32 mouse cellular contexts compared by ENCODE assay signal in the genomic region with DNA sequence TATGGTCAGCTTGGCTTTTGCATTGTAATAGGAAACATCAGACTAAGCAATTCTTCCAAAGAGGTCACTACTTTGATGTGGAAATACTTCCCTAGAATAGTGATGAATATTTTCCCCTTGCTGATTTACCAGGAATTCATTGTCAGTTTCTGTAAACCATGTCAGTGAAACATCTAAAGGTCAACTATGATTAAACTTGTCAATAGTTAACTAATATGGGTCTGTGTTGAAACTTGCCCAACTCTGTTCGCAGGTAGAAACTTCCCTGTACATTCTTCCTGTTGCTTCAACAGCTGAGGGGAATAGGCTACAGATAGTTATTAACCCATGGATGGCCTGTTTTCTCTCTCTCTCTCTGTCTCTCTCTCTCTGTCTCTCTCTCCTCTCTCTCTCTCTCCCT.
DNase-seq lines count a peak whose midpoint lies in the region; ATAC-seq and TF ChIP-seq lines count a peak whose summit lies in the region.
"Had no signal": no experiment of that assay in that cellular context is flagged by ENCODE, and none has a peak within 500 bp of the region (broad histone marks: within the 10 kb centered on the region; RNA-seq: fewer than 3 reads in every experiment).

No protein-coding gene starts in this region.

- no peak overlapping the region for H3K9ac ChIP-seq in kidney, postnatal 0 days (ENCODE audit: low read depth, low read length)
- no peak overlapping the region for H3K9ac ChIP-seq in stomach, embryonic 16.5 days (ENCODE audit: low read length)
- H3K9ac ChIP-seq in stomach, postnatal 0 days (ENCODE audit: low read length): no peak overlapping the region
- H3K9ac ChIP-seq in liver, embryonic 16.5 days (ENCODE audit: low read depth, low read length): no peak overlapping the region
- H3K9ac ChIP-seq: embryonic facial prominence, embryonic 12.5 days; forebrain, embryonic 15.5 days; heart, embryonic 12.5 days; hindbrain, embryonic 14.5 days; limb, embryonic 12.5 days; midbrain, embryonic 13.5 days; stomach, embryonic 15.5 days had no signal

- H3K36me3 ChIP-seq in kidney, postnatal 0 days (ENCODE audit: insufficient read depth, low read length): no peaks in the 10 kb centered on the region
- no peaks in the 10 kb centered on the region for H3K36me3 ChIP-seq in stomach, embryonic 16.5 days (ENCODE audit: control insufficient read depth, insufficient read depth, low read length)
- H3K36me3 ChIP-seq in stomach, postnatal 0 days (ENCODE audit: control insufficient read depth, insufficient read depth, low read length): no peaks in the 10 kb centered on the region
- no peaks in the 10 kb centered on the region for H3K36me3 ChIP-seq in liver, embryonic 16.5 days (ENCODE audit: control insufficient read depth, insufficient read depth)
- H3K36me3 ChIP-seq: embryonic facial prominence, embryonic 12.5 days; forebrain, embryonic 10.5 days; forebrain, embryonic 15.5 days; heart, embryonic 12.5 days; limb, embryonic 12.5 days; midbrain, embryonic 13.5 days; stomach, embryonic 15.5 days had no signal

- no peak overlapping the region for H3K27ac ChIP-seq in kidney, postnatal 0 days
- no peak overlapping the region for H3K27ac ChIP-seq in stomach, embryonic 16.5 days (ENCODE audit: low read length)
- no peak overlapping the region for H3K27ac ChIP-seq in stomach, postnatal 0 days (replicated peaks)
- no peak overlapping the region for H3K27ac ChIP-seq in liver, embryonic 16.5 days (ENCODE audit: low read length)
- H3K27ac ChIP-seq: embryonic facial prominence, embryonic 12.5 days; forebrain, embryonic 10.5 days; forebrain, embryonic 15.5 days; gastrocnemius, adult 2 months; heart, adult 2 months; hindbrain, embryonic 14.5 days; left cerebral cortex, adult 2 months; limb, embryonic 12.5 days; midbrain, embryonic 13.5 days; stomach, embryonic 15.5 days had no signal

- H3K4me2 ChIP-seq in kidney, postnatal 0 days (ENCODE audit: low read length): no peak overlapping the region
- no peak overlapping the region for H3K4me2 ChIP-seq in stomach, embryonic 16.5 days (ENCODE audit: low read depth, low read length)
- H3K4me2 ChIP-seq in stomach, postnatal 0 days (replicated peaks; ENCODE audit: low read depth): no peak overlapping the region
- H3K4me2 ChIP-seq in liver, embryonic 16.5 days (ENCODE audit: low read depth, low read length): no peak overlapping the region
- H3K4me2 ChIP-seq: embryonic facial prominence, embryonic 12.5 days; forebrain, embryonic 15.5 days; heart, embryonic 12.5 days; hindbrain, embryonic 14.5 days; limb, embryonic 12.5 days; midbrain, embryonic 13.5 days; stomach, embryonic 15.5 days had no signal

- H3K9me3 ChIP-seq in kidney, postnatal 0 days (replicated peaks; ENCODE audit: low read length): no peaks in the 10 kb centered on the region
- no peaks in the 10 kb centered on the region for H3K9me3 ChIP-seq in stomach, embryonic 16.5 days (replicated peaks; ENCODE audit: control insufficient read depth, low read length)
- no peaks in the 10 kb centered on the region for H3K9me3 ChIP-seq in stomach, postnatal 0 days (ENCODE audit: control insufficient read depth, low read length)
- no peaks in the 10 kb centered on the region for H3K9me3 ChIP-seq in liver, embryonic 16.5 days (replicated peaks; ENCODE audit: control insufficient read depth, low read length)
- H3K9me3 ChIP-seq: embryonic facial prominence, embryonic 12.5 days; forebrain, embryonic 10.5 days; forebrain, embryonic 15.5 days; heart, embryonic 12.5 days; limb, embryonic 12.5 days; megakaryocyte, embryonic 14.5 days; midbrain, embryonic 13.5 days; stomach, embryonic 15.5 days had no signal

- H3K4me3 ChIP-seq in kidney, postnatal 0 days (replicated peaks; ENCODE audit: low read depth, low read length): no peak overlapping the region
- H3K4me3 ChIP-seq in stomach, embryonic 16.5 days (replicated peaks; ENCODE audit: low read length): no peak overlapping the region
- H3K4me3 ChIP-seq in stomach, postnatal 0 days (ENCODE audit: low read depth, low read length): no peak overlapping the region
- no peak overlapping the region for H3K4me3 ChIP-seq in liver, embryonic 16.5 days (ENCODE audit: low read depth, low read length)
- H3K4me3 ChIP-seq: embryonic facial prominence, embryonic 12.5 days; forebrain, embryonic 10.5 days; forebrain, embryonic 15.5 days; gastrocnemius, adult 2 months; heart, adult 2 months; heart, embryonic 12.5 days; left cerebral cortex, adult 2 months; limb, embryonic 12.5 days; megakaryocyte, embryonic 14.5 days; midbrain, embryonic 13.5 days; stomach, embryonic 15.5 days had no signal

- TF ChIP-seq EP300 in stomach, postnatal 0 days (optimal IDR thresholded peaks at IDR 0.05): no peak

- 64% methylated on average over 1 of the region's 1 CpGs for WGBS in kidney, postnatal 0 days
- WGBS in stomach, embryonic 16.5 days: 32% methylated on average over 1 of the region's 1 CpGs
- 24% methylated on average over 1 of the region's 1 CpGs for WGBS in stomach, postnatal 0 days
- 21% methylated on average over 1 of the region's 1 CpGs for WGBS in liver, embryonic 16.5 days (ENCODE audit: insufficient replicate concordance)

- H3K27me3 ChIP-seq in kidney, postnatal 0 days (ENCODE audit: insufficient read depth, low read length): no peaks in the 10 kb centered on the region
- H3K27me3 ChIP-seq in stomach, embryonic 16.5 days (ENCODE audit: control insufficient read depth, insufficient read depth, low read length): no peaks in the 10 kb centered on the region
- H3K27me3 ChIP-seq in stomach, postnatal 0 days (ENCODE audit: control insufficient read depth, insufficient read depth, low read length): no peaks in the 10 kb centered on the region
- H3K27me3 ChIP-seq in liver, embryonic 16.5 days (ENCODE audit: control insufficient read depth, insufficient read depth, low read depth, low read length): no peaks in the 10 kb centered on the region
- H3K27me3 ChIP-seq: embryonic facial prominence, embryonic 12.5 days; forebrain, embryonic 15.5 days; heart, embryonic 12.5 days; limb, embryonic 12.5 days; megakaryocyte, embryonic 14.5 days; midbrain, embryonic 13.5 days; stomach, embryonic 15.5 days had no signal

- no peaks in the 10 kb centered on the region for H3K4me1 ChIP-seq in kidney, postnatal 0 days (replicated peaks; ENCODE audit: insufficient read depth, low read length)
- no peaks in the 10 kb centered on the region for H3K4me1 ChIP-seq in stomach, embryonic 16.5 days (ENCODE audit: control insufficient read depth, insufficient read depth, low read length)
- H3K4me1 ChIP-seq in stomach, postnatal 0 days (replicated peaks; ENCODE audit: control insufficient read depth, insufficient read depth): no peaks in the 10 kb centered on the region
- H3K4me1 ChIP-seq in liver, embryonic 16.5 days (ENCODE audit: control insufficient read depth, low read depth, low read length): no peaks in the 10 kb centered on the region
- H3K4me1 ChIP-seq: embryonic facial prominence, embryonic 12.5 days; forebrain, embryonic 10.5 days; forebrain, embryonic 15.5 days; heart, embryonic 12.5 days; limb, embryonic 12.5 days; megakaryocyte, embryonic 14.5 days; midbrain, embryonic 13.5 days; stomach, embryonic 15.5 days had no signal

- DNase-seq in kidney, postnatal 0 days (ENCODE audit: low spot score): peak; percentile 23
- no peak for DNase-seq in kidney, adult 18-20 months
- no peak for DNase-seq in stomach, postnatal 0 days (ENCODE audit: low spot score)
- DNase-seq in urinary bladder, postnatal 14 days (ENCODE audit: low spot score): no peak
- DNase-seq: adrenal gland, postnatal 25 days; cerebellum, adult 11-12 months; cerebellum, adult 9-11 months; embryo, embryonic 11 days; gastrocnemius, adult 2 months; gastrocnemius, postnatal 36 days; heart, adult 2 months; heart, postnatal 4 days; kidney, postnatal 10 days; lung, adult 18-20 months; lung, postnatal 4 days; thymus, adult 18-20 months; thymus, postnatal 25 days had no signal

- peak; percentile 65; the same call in 1 of the 2 replicates for ATAC-seq in kidney, postnatal 0 days (replicated peaks; ENCODE audit: low FRiP score, low read depth)
- 0 out of 2 replicates have a peak, but pooled peaks have one; percentile 25 for ATAC-seq in stomach, embryonic 16.5 days (ENCODE audit: insufficient read depth, low FRiP score)
- ATAC-seq in stomach, postnatal 0 days (ENCODE audit: low FRiP score, low TSS enrichment): no peak
- ATAC-seq in liver, embryonic 16.5 days (ENCODE audit: low read depth): peak; percentile 93
- ATAC-seq in erythroid progenitor cell, adult 5-6 weeks (replicated peaks; ENCODE audit: low FRiP score, poor library complexity, severe bottlenecking): no peak
- ATAC-seq: CD4-positive, CD25-positive, alpha-beta regulatory T cell, adult 4 months; forebrain, embryonic 15.5 days; lung, postnatal 0 days; midbrain, embryonic 13.5 days had no signal

- no peak for TF ChIP-seq CTCF in kidney, postnatal 0 days (IDR thresholded peaks at IDR 0.05; ENCODE audit: low read depth)
- TF ChIP-seq CTCF in stomach, postnatal 0 days (IDR thresholded peaks at IDR 0.05; ENCODE audit: low read depth): no peak

Comparison
In these comparisons a context has a peak if more than half of its experiments do, and no peak if none do; other contexts are left out.
1. ATAC-seq: peak in kidney, postnatal 0 days (single experiment), stomach, embryonic 16.5 days (single experiment) and liver, embryonic 16.5 days (single experiment); none in stomach, postnatal 0 days (single experiment) and erythroid progenitor cell, adult 5-6 weeks (single experiment).